Mouse (Mus musculus) thymus, adult 2 months (tissue): ENCODE results near the gene Sema4a.

Experiments used
- CTCF ChIP-seq: fragments of 200-500 bp; IDR thresholded peaks from 2 replicates; pipeline ENCODE4 v1.5.1; 2012; ENCODE audit warnings: mild to moderate bottlenecking, control low read depth, low read length, moderate library complexity, borderline replicate concordance; ENCODE audit not compliant: control insufficient read depth, poor library complexity, insufficient read depth; ENCODE audit errors: extremely low read depth
- POLR2A ChIP-seq: fragments of 200-500 bp; IDR thresholded peaks from 2 replicates; pipeline ENCODE4 v1.6.1; 2012; ENCODE audit warnings: mild to moderate bottlenecking, low read length, control low read depth, moderate library complexity; ENCODE audit not compliant: control insufficient read depth, poor library complexity, insufficient read depth; ENCODE audit errors: extremely low read depth

- TF ChIP-seq POLR2A, result no peak
- no peak for TF ChIP-seq CTCF
Measured at GRCm38 (mm10) chr3:88449395-88450023, 11.5 kb downstream of the Sema4a start.
